Mouse (Mus musculus) G1E-ER4 (cell line): ENCODE data around the gene Bcl6b. TPM values are rescaled to one million over a fixed set of nuclear protein-coding genes. Genes with fewer than 3 reads are reported as not detected.

Experiments used
- GATA1 ChIP-seq: IDR thresholded peaks from one replicate; pipeline ENCODE4 v1.8.0; 2012; ENCODE audit warnings: low read length, inconsistent platforms
- polyA plus RNA-seq: library from polyadenylated mRNA; stranded (reverse); fragments of >175 nt; gene quantifications from 2 replicates; pipeline ENCODE4 v1.2.3, GENCODE M21; 2012

Bcl6b gene
- polyA plus RNA-seq, 1 experiment, result not detected

GRCm38 (mm10) chr11:70174491-70174890 is 55.1 kb downstream of the Bcl6b start:
- TF ChIP-seq GATA1, result no peak

Other genes starting within 250 kb of the Bcl6b start
- 224 and 279 TPM in 2 replicates for gene Ctdnep1, start 248.6 kb downstream of the Bcl6b start, polyA plus RNA-seq
- gene Elp5, start 247.3 kb downstream of the Bcl6b start, polyA plus RNA-seq, result 7.7 and 13.2 TPM in 2 replicates
- gene Gabarap, start 238.7 kb downstream of the Bcl6b start, polyA plus RNA-seq, result 164 and 205 TPM in 2 replicates
- gene Phf23, start 234.0 kb downstream of the Bcl6b start, polyA plus RNA-seq, result 92.5 and 117 TPM in 2 replicates
- 59.6 and 66.9 TPM in 2 replicates for gene Dvl2, start 229.2 kb downstream of the Bcl6b start, polyA plus RNA-seq
- gene Acadvl, start 214.4 kb downstream of the Bcl6b start, polyA plus RNA-seq, result 19.7 and 28.8 TPM in 2 replicates
- 7.4 and 7.6 TPM in 2 replicates for gene Dlg4, start 212.9 kb downstream of the Bcl6b start, polyA plus RNA-seq
- gene Asgr1, start 175.7 kb downstream of the Bcl6b start, polyA plus RNA-seq, result not detected in 2 replicates
- not detected in 2 replicates for gene Asgr2, start 137.2 kb downstream of the Bcl6b start, polyA plus RNA-seq
- not detected in 2 replicates for gene Mgl2, start 99.5 kb downstream of the Bcl6b start, polyA plus RNA-seq
- gene Clec10a, start 73.6 kb downstream of the Bcl6b start, polyA plus RNA-seq, result 1.5 and 4.3 TPM in 2 replicates
- not detected in 2 replicates for gene Slc16a11, start 17.0 kb downstream of the Bcl6b start, polyA plus RNA-seq
- 9.2 and 12.0 TPM in 2 replicates for gene Slc16a13, start 8.7 kb downstream of the Bcl6b start, polyA plus RNA-seq
- 88.8 and 123 TPM in 2 replicates for gene 0610010K14Rik, start 8.1 kb upstream of the Bcl6b start, polyA plus RNA-seq
- 3.5 and 4.8 TPM in 2 replicates for gene Gm21988, start 10.0 kb upstream of the Bcl6b start, polyA plus RNA-seq
- gene Rnasek, start 10.0 kb upstream of the Bcl6b start, polyA plus RNA-seq, result 142 and 145 TPM in 2 replicates
- gene Alox12, start 25.6 kb upstream of the Bcl6b start, polyA plus RNA-seq, result not detected in 2 replicates
- gene Alox12e, start 92.8 kb upstream of the Bcl6b start, polyA plus RNA-seq, result not detected in 2 replicates
- gene Alox15, start 122.2 kb upstream of the Bcl6b start, polyA plus RNA-seq, result not detected in 2 replicates
- 97.1 and 115 TPM in 2 replicates for gene Pelp1, start 180.2 kb upstream of the Bcl6b start, polyA plus RNA-seq
- gene Arrb2, start 202.8 kb upstream of the Bcl6b start, polyA plus RNA-seq, result 202 and 316 TPM in 2 replicates
- gene Med11, start 222.1 kb upstream of the Bcl6b start, polyA plus RNA-seq, result 13.3 and 29.5 TPM in 2 replicates
- not detected in 2 replicates for gene Zmynd15, start 229.6 kb upstream of the Bcl6b start, polyA plus RNA-seq
- gene Cxcl16, start 230.2 kb upstream of the Bcl6b start, polyA plus RNA-seq, result not detected in 2 replicates